11 mouse cellular contexts compared by ENCODE assay signal in genomic region chr19:48356806-48357205, GRCm38 (mm10).
"Had no signal": no experiment of that assay in that cellular context is flagged by ENCODE, and none has a peak within 500 bp of the region (broad histone marks: within the 10 kb centered on the region; RNA-seq: fewer than 3 reads in every experiment).

No protein-coding gene starts in this region.

- H3K36me3 ChIP-seq: limb, embryonic 13.5 days; liver, embryonic 15.5 days; lung, embryonic 15.5 days; midbrain, embryonic 13.5 days had no signal

- H3K9ac ChIP-seq: limb, embryonic 13.5 days; liver, embryonic 15.5 days; lung, embryonic 15.5 days; midbrain, embryonic 13.5 days had no signal

- H3K4me2 ChIP-seq: limb, embryonic 13.5 days; liver, embryonic 11.5 days; liver, embryonic 15.5 days; lung, embryonic 15.5 days; midbrain, embryonic 13.5 days had no signal

- H3K9me3 ChIP-seq: limb, embryonic 13.5 days; liver, embryonic 15.5 days; lung, embryonic 15.5 days; midbrain, embryonic 13.5 days had no signal

- H3K4me3 ChIP-seq: limb, embryonic 13.5 days; liver, embryonic 15.5 days; lung, embryonic 15.5 days; midbrain, embryonic 13.5 days had no signal

- H3K27me3 ChIP-seq: limb, embryonic 13.5 days; liver, embryonic 15.5 days; lung, embryonic 15.5 days; midbrain, embryonic 13.5 days had no signal

- H3K27ac ChIP-seq: limb, embryonic 13.5 days; liver, embryonic 15.5 days; lung, embryonic 15.5 days; midbrain, embryonic 13.5 days had no signal

- DNase-seq: kidney, postnatal 14 days; layer of hippocampus, adult 9-11 months; layer of hippocampus, postnatal 36 days; lung, postnatal 14 days; right cerebral cortex, postnatal 14 days; thymus, postnatal 36 days had no signal

- ATAC-seq: midbrain, embryonic 13.5 days had no signal

- H3K4me1 ChIP-seq: limb, embryonic 13.5 days; liver, embryonic 15.5 days; lung, embryonic 15.5 days; midbrain, embryonic 13.5 days had no signal
